Mouse (Mus musculus) small intestine, adult 2 months (tissue): ENCODE measurements around the gene Gm28041.
"Not testable (repeated sequence)": the region's sequence is repeated elsewhere in the genome, so short reads cannot be mapped to it uniquely, and the experiment has no call there.

Experiments used
- CTCF ChIP-seq: fragments of 200-500 bp; IDR thresholded peaks from 2 replicates; pipeline ENCODE4 v1.5.1; 2012; ENCODE audit warnings: low read depth, mild to moderate bottlenecking, control low read depth, inconsistent platforms, low read length, moderate library complexity, mixed read lengths; ENCODE audit not compliant: insufficient replicate concordance, insufficient read length; ENCODE audit errors: extremely low read depth
- POLR2A ChIP-seq: fragments of 200-500 bp; IDR thresholded peaks from 2 replicates; pipeline ENCODE4 v1.6.1; 2012; ENCODE audit warnings: low read depth, mild to moderate bottlenecking, control low read depth, inconsistent platforms, low read length, moderate library complexity

- not testable (repeated sequence) for TF ChIP-seq CTCF, POLR2A
These were observed 23.8 kb upstream of the Gm28041 start, which contains the start of gene Zfp429 for GRCm38 (mm10) chr13:67399183-67399903.
